8 mouse cellular contexts compared by ENCODE assay signal in the genomic region with DNA sequence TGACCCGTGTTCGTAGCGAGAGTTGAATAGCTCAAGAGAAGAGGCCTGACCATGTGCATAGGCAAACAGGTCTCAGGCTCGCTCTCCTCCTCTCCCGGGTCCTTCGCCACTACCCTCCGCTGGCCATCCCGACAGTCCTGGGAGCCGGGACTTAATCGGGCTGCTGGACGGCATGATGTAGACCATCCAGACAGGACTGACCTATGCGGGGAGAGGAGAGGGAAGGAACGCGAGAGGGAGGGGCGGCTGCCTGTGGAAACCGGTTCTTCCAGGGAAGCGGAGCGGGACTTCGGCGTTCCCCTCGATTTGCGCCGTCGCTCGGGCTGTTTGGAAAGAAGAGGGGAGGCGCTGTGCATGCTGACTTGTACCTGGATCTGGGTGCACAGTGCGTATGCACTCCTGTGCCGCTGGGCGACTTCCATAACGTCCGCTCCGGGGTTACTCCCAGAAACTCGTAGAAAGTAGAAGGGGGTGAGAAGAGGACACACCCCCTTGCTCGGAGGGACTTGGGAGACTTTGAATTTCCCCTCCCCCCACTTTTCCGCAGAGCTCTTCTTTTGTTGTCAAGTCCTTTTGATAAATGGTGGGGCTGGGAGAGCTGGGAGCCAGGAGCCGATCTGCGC. TPM values are rescaled to one million over a fixed set of nuclear protein-coding genes. Genes with fewer than 3 reads are reported as not detected.
A peak's percentile ranks its signal among the peaks of the same experiment; 100 is the strongest.
DNase-seq lines count a peak whose midpoint lies in the region; ATAC-seq and TF ChIP-seq lines count a peak whose summit lies in the region.

TSS of gene Zfp503 (minus strand) at position 311 of the 623 bp plus-strand sequence.

- H3K4me1 ChIP-seq in kidney, adult 2 months (ENCODE audit: control insufficient read depth, insufficient read depth, low read length): peaks cover 3% of the 10 kb centered on the region; the same call in 1 of the 2 replicates
- H3K4me1 ChIP-seq in lung, embryonic 14.5 days (ENCODE audit: insufficient read depth): peaks cover 13% of the 10 kb centered on the region

- peak; percentile 74 for TF ChIP-seq POLR2A in kidney, adult 2 months (IDR thresholded peaks at IDR 0.05; ENCODE audit: low read depth, low read length)

- under 1% methylated on average over 37 of the region's 37 CpGs for WGBS in kidney, adult 2 months
- WGBS in lung, embryonic 14.5 days: under 1% methylated on average over 37 of the region's 37 CpGs

- peak within 1 kb of the TSS; percentile 99 for H3K27ac ChIP-seq in kidney, adult 2 months (ENCODE audit: insufficient read depth, low read depth, low read length)
- H3K27ac ChIP-seq in lung, embryonic 14.5 days (ENCODE audit: low read depth): peak within 1 kb of the TSS; percentile 94

- no peaks in the 10 kb centered on the region for H3K9me3 ChIP-seq in lung, embryonic 14.5 days (ENCODE audit: low read depth, low read length)

- peak; percentile 42 to 47 for DNase-seq in cerebellum, postnatal 10 days
- DNase-seq in cerebellum, adult 9-10 months: no peak
- peak; percentile 94 for DNase-seq in embryo, embryonic 10.5 days (ENCODE audit: low spot score)
- DNase-seq in heart, adult 18-20 months: peak; percentile 47 to 65
- peak; percentile 93 for DNase-seq in kidney, adult 2 months
- DNase-seq in lung, embryonic 14.5 days: peak; percentile 90
- DNase-seq in ovary, postnatal 14 days (ENCODE audit: low spot score): peak; percentile 66
- DNase-seq in T-cell, adult 2 months (ENCODE audit: low spot score): no peak

- peak; percentile 17 for ATAC-seq in lung, embryonic 14.5 days (ENCODE audit: insufficient read depth)

- peaks cover 16% of the 10 kb centered on the region for H3K36me3 ChIP-seq in kidney, adult 2 months (ENCODE audit: control insufficient read depth, insufficient read depth, low read length)
- H3K36me3 ChIP-seq in lung, embryonic 14.5 days (ENCODE audit: insufficient read depth): peaks cover 20% of the 10 kb centered on the region

- peak within 1 kb of the TSS; percentile 83 for H3K4me2 ChIP-seq in lung, embryonic 14.5 days

- H3K4me3 ChIP-seq in kidney, adult 2 months (ENCODE audit: insufficient read depth, low read depth, low read length): peak within 1 kb of the TSS; percentile 73
- H3K4me3 ChIP-seq in lung, embryonic 14.5 days (ENCODE audit: low read depth, low read length): peak within 1 kb of the TSS; percentile 93

- H3K27me3 ChIP-seq in kidney, adult 2 months (replicated peaks; ENCODE audit: control insufficient read depth, insufficient read depth, low read length): no peaks in the 10 kb centered on the region
- H3K27me3 ChIP-seq in lung, embryonic 14.5 days (ENCODE audit: insufficient read depth, low read length): no peaks in the 10 kb centered on the region

- no peak; the same call in 1 of the 2 replicates for TF ChIP-seq CTCF in kidney, adult 2 months (conservative IDR thresholded peaks at IDR 0.05; ENCODE audit: insufficient read depth, insufficient read length, low read depth, low read length)
- TF ChIP-seq CTCF in lung, embryonic 14.5 days (IDR thresholded peaks at IDR 0.05; ENCODE audit: low read depth): peak; percentile 57

- peak within 1 kb of the TSS; percentile 66 for H3K9ac ChIP-seq in lung, embryonic 14.5 days

RNA-seq across cellular contexts. Expression of gene Zfp503, which starts in this region (rescaled TPM):
- total RNA-seq in heart, adult 18-20 months (2021): 1 to 10 TPM; 1.2 to 2.0 TPM
- 56.9 and 85.8 TPM in 2 replicates for polyA plus RNA-seq in kidney, adult 2 months (2012; rRNA removed)
- polyA plus RNA-seq in lung, embryonic 14.5 days (2014; fragmentation: Nextera tagmentation; extraction: Ambion mirVana): 20.4 and 22.0 TPM in 2 replicates

Comparison
In these comparisons a context has a peak if more than half of its experiments do, and no peak if none do; other contexts are left out.
1. DNase-seq: peak in cerebellum, postnatal 10 days (2 of 2), embryo, embryonic 10.5 days (single experiment), heart, adult 18-20 months (2 of 2), kidney, adult 2 months (single experiment), lung, embryonic 14.5 days (single experiment) and ovary, postnatal 14 days (single experiment); none in cerebellum, adult 9-10 months (single experiment) and T-cell, adult 2 months (single experiment).